Mouse (Mus musculus) left cerebral cortex, postnatal 25 days (tissue): ENCODE data around the gene Efhd2. TPM values are rescaled to one million over a fixed set of nuclear protein-coding genes. Genes with fewer than 3 reads are reported as not detected.

Experiments used
- DNase-seq, 2 experiments: peaks; one replicate each; pipeline ENCODE4 v3.0.0; 2022; ENCODE audit warnings: low spot score in 2 of 2, mixed read lengths in 1 of 2
- intact Hi-C: fragments of 180-260 bp; cut with DNase I; formaldehyde crosslinking; loops from one replicate; pipeline ENCODE4 v1.15.1; 2025
- total RNA-seq, 2 experiments: library from RNA; stranded (reverse); gene quantifications; 2 replicates each; pipeline ENCODE4 v1.2.3; 2021

Gene Efhd2
- 100 to 1,000 TPM; 204 to 233 TPM for total RNA-seq

DNA sequence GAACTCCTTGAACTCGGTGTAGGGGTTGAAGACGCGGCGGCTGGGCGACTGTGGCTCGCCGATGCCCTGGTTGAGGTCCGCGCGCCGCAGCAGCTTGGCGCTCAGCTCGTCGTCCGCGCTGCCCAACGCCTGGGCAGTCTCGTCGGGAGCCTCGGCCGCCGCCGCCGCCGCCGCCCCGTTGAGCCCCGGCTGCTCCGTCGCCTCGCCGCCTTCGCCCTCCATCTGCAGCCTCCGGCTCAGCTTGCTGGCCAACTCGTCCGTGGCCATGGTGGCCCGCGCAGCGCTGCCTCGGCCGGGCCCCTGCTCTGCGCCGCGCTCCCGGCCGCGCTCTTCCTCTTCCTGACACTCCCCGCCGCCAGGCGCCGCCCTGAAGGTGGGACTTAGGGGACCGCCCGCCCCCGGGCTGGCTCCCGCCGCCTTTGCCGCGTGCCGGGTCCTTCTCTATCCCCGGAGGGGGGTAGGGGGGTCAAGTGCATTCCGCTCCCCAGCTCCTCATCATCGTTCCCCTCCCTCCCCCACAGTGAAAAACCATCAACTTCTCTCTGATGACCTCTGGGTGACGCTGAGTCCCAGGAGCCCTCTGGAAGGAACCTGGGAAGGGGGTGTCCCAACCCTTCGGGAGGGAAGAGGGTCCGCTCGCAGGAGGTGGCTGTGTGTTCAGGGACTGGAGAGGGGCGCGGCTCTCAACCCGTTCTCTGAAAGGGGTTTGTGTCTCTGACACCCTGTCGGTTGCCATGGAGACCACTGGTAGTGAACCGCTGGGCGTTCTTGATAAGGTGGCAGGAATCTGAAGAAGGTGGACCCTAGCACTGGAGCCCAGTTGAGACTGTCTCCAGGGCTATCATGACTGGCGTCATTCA, at the start of gene Efhd2:
TSS of gene Efhd2 (minus strand) at position 320 of the 860 bp plus-strand sequence.
- peak; percentile 74 to 85 for DNase-seq
- intact Hi-C loops: loop anchor here (2.0 kb wide), 1 partner anchor 78 kb away; no protein-coding TSS in a partner anchor

GRCm38 (mm10) chr4:141923961-141924360, 49.2 kb upstream of the Efhd2 start:
- DNase-seq: peak in 1 of 2 experiments; percentile 47
- intact Hi-C loops: no loop called here

GRCm38 (mm10) chr4:141920391-141920790, 45.7 kb upstream of the Efhd2 start:
- intact Hi-C loops: no loop called here
- no peak for DNase-seq

DNA sequence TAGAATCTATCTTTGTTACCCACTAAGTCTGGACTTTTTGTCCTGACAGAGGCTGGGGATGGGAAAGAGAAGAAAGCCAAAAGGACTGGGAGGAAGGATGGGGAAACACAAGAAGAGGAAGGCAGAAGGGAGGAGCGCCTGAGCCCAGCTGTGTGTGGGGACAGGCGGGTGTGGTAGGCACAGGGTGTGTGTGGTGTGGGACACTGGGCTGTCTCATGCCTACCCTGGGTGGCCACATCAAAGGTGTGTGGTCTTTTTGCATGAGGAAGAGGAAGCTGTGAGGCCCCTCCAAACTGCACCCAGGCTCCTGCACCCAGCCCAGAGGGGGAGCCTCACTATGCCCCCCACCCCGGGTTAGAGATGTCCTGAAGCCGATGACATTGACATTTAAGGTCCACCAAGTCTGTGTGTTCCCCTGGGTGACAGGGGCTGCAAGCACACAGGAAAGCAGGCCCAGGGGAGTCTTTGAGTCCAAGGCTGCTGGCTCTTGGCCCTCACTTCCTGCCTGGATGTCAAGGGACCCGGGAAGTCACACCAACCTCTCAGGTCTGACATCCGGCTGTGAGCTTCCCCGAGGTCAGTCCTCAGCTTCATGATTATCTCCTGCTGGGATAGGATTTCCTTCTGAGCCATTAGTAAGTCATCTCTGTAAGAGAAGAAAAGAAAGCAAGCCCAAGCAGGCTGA, 43.2 kb upstream of the Efhd2 start:
- intact Hi-C loops: no loop called here
- DNase-seq: no peak

DNA sequence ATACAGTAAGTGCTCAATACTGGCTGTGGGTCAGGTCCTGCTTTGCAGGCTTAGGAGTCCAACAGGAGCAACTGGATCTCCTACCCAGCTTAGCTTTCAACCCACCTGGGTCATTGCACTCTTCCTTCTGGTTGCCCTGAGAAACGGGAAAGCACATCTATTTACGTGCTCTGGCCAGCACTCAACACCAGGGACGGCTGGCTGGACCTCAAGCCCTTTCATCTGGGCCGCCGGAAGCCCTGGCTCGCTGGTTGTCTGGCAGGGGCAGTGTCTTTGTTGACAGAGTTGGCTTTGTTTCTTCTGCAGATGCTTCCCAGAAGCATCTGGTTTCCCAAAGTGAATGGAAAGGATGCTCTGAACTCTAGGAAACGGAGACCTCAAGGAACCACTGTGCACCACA, 39.3 kb upstream of the Efhd2 start:
- DNase-seq: peak in 1 of 2 experiments; percentile 34
- intact Hi-C loops: no loop called here

- intact Hi-C loops: no loop called here
- DNase-seq: no peak
Measured at GRCm38 (mm10) chr4:141913201-141913993, 38.7 kb upstream of the Efhd2 start.

DNA sequence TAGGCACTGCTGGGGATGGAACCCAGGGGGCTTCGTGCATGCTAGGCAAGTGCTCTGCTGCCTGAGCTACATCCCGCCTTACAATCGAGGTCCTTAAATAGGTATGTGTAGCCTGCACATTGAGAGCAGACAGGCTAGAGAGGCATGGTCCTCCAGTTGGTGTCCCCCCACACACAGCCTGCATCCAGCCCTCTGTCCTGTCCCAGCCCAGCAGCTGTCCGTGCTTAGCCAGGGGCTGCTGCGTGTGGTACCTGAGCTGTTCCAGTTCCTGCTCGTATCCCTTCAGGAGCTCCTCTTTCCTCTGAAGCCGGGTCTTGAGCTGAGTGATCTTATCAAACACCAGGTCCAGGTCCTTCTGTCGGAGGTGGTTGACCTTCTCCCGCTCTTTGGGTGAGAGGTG, 30.0 kb upstream of the Efhd2 start:
- no peak for DNase-seq
- intact Hi-C loops: no loop called here

- intact Hi-C loops: no loop called here
Measured at GRCm38 (mm10) chr4:141902479-141902858, 27.7 kb upstream of the Efhd2 start.

DNA sequence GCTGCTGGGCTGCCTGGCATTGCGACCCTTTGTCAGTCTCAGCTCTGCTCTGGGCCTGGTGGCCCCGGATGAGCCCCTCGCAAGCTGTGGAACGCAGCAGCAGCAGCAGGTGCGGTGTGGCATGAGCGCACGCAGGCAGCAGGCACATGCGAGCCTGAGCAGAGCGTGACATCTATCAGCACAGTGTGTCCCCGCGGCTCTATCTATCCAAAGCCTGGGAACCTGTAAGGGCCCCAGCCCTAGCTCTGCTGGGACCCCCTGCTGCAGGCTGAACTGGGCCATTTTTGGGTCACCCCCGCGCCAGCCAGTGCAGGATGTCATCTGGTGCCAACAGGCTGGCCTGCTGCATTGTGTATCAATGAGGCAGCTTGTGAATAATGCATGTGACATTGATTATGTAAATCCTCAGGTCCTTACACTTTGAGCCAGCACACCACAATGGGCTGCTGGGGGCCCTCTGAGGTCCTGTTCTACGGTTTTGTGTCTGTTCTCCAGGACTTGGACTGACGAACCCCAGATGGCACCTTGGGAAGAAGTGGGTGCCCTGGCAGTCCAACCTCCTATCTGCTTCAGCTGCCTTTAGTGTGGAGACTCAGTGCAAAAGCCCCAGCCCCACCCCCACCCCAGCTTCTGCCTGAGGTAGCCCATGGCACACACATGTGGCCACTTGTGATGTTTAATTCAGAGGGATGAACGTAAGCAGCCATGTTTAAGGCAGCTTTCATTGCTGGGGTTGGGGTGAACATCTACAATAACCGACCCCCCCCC, 27.2 kb upstream of the Efhd2 start:
- no peak for DNase-seq
- intact Hi-C loops: no loop called here

More at GRCm38 (mm10) chr4:141902479-141902858, 27.7 kb upstream of the Efhd2 start:
- DNase-seq: no peak

- intact Hi-C loops: no loop called here
- no peak for DNase-seq
Measured at GRCm38 (mm10) chr4:141900421-141900820, 25.7 kb upstream of the Efhd2 start.

GRCm38 (mm10) chr4:141899936-141900335, 25.2 kb upstream of the Efhd2 start:
- intact Hi-C loops: no loop called here
- peak in 1 of 2 experiments; percentile 39 for DNase-seq

GRCm38 (mm10) chr4:141898905-141899304, 24.2 kb upstream of the Efhd2 start:
- intact Hi-C loops: no loop called here
- no peak for DNase-seq

GRCm38 (mm10) chr4:141897838-141898237, 23.1 kb upstream of the Efhd2 start:
- no peak for DNase-seq
- intact Hi-C loops: no loop called here

GRCm38 (mm10) chr4:141897225-141897624, 22.5 kb upstream of the Efhd2 start:
- DNase-seq: peak in 1 of 2 experiments; percentile 51
- intact Hi-C loops: no loop called here

DNA sequence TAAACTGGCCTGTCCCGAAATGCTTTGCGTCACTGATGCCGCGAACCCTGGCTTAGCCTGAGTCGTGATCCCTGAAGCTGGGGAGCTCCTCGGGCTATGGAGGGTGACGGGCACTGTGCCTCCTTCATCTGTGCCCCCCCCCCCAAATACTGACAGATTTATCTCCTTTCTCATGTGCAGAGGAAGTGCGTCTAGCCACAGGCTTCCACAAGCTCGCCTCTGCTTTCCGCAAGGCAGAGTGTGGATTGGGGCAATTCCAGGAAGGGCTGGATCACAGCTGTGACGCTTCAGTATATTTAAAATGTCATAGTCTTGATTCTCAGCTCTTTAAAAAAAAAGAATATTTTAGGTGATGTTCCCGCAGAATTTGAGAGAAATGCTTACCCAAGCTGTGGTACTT, 21.1 kb upstream of the Efhd2 start:
- intact Hi-C loops: no loop called here
- peak; percentile 43 to 88 for DNase-seq

GRCm38 (mm10) chr4:141893157-141893784, 18.6 kb upstream of the Efhd2 start:
- no peak for DNase-seq
- intact Hi-C loops: no loop called here

- no peak for DNase-seq
- intact Hi-C loops: no loop called here
Measured at GRCm38 (mm10) chr4:141886385-141886968, 11.8 kb upstream of the Efhd2 start.

GRCm38 (mm10) chr4:141885451-141885850, 10.7 kb upstream of the Efhd2 start:
- intact Hi-C loops: no loop called here
- DNase-seq: peak in 1 of 2 experiments; percentile 94
